Mouse (Mus musculus) heart, postnatal 0 days (tissue): ENCODE results near the gene Ifit3b. TPM values are rescaled to one million over a fixed set of nuclear protein-coding genes. Genes with fewer than 3 reads are reported as not detected.
A peak's percentile ranks its signal among the peaks of the same experiment; 100 is the strongest.

Source experiments
- ATAC-seq: fragments of 200-750 bp; cut with Nextera tagmentation; 2 replicates; pipeline ENCODE4 v1.8.0; 2017; ENCODE audit warnings: low read depth, moderate number of reproducible peaks, moderate library complexity; ENCODE audit not compliant: insufficient read depth
- DNase-seq: peaks from one replicate; pipeline ENCODE4 v3.0.0-alpha.2; 2016; ENCODE audit warnings: low spot score
- H3K27ac ChIP-seq: fragments of 300-500 bp; sonication (generic); 2 replicates; pipeline ENCODE4 v1.5.1; 2014; ENCODE audit warnings: low read depth, mild to moderate bottlenecking
- H3K27me3 ChIP-seq: fragments of 300-500 bp; sonication (generic); 2 replicates; pipeline ENCODE4 v1.6.1; 2014; ENCODE audit warnings: low read length, mixed read lengths; ENCODE audit not compliant: control insufficient read depth, insufficient read depth
- H3K36me3 ChIP-seq: fragments of 300-500 bp; sonication (generic); replicated peaks from 2 replicates; pipeline ENCODE4 v1.6.1; 2014; ENCODE audit warnings: low read length, mixed read lengths; ENCODE audit not compliant: control insufficient read depth, insufficient read depth
- H3K4me1 ChIP-seq: fragments of 300-500 bp; sonication (generic); 2 replicates; pipeline ENCODE4 v1.6.1; 2014; ENCODE audit warnings: antibody characterized with exemption; ENCODE audit not compliant: control insufficient read depth, insufficient read depth
- H3K4me2 ChIP-seq: fragments of 300-500 bp; sonication (generic); 2 replicates; pipeline ENCODE4 v1.6.1; 2014; ENCODE audit warnings: low read depth, mild to moderate bottlenecking, low read length, moderate library complexity
- H3K4me3 ChIP-seq: fragments of 300-500 bp; sonication (generic); 2 replicates; pipeline ENCODE4 v1.5.1; 2014; ENCODE audit warnings: low read depth, low read length
- H3K9ac ChIP-seq: fragments of 300-500 bp; sonication (generic); replicated peaks from 2 replicates; pipeline ENCODE4 v1.6.1; 2014; ENCODE audit warnings: low read depth, low read length, mixed read lengths
- H3K9me3 ChIP-seq: fragments of 300-500 bp; sonication (generic); replicated peaks from 2 replicates; pipeline ENCODE4 v1.6.1; 2016; ENCODE audit warnings: low read length; ENCODE audit not compliant: control insufficient read depth
- CTCF ChIP-seq: IDR thresholded peaks from 2 replicates; pipeline ENCODE4 v1.5.1; 2016; ENCODE audit warnings: antibody characterized with exemption, control low read depth, low read depth
- EP300 ChIP-seq: IDR thresholded peaks from 2 replicates; pipeline ENCODE4 v1.6.1; 2016; ENCODE audit warnings: antibody characterized with exemption, low read depth
- WGBS: fragments of 180-500 bp; shearing (Covaris S2); extraction: QIAGEN DNeasy Blood & Tissue Kit; methylation state at CpG from one replicate; pipeline ENCODE4 v1.1.7; 2014; 5-methylcytosine and 5-hydroxymethylcytosine counted together
- polyA plus RNA-seq: library from polyadenylated mRNA; unstranded; fragments of >200 nt; fragmentation: Nextera tagmentation; extraction: Ambion mirVana; gene quantifications from 2 replicates; pipeline ENCODE4 v1.2.1, GENCODE M21; 2015
- total RNA-seq: library from RNA; depleted of rRNA; stranded (reverse); fragments of >200 nt; gene quantifications from 2 replicates; pipeline ENCODE4 v1.2.3, GENCODE M21; 2014; ENCODE audit warnings: low replicate concordance

The Ifit3b gene
- total and polyA plus RNA-seq, 2 experiments from 2014 or later: 0.57 to 0.72 TPM

DNA sequence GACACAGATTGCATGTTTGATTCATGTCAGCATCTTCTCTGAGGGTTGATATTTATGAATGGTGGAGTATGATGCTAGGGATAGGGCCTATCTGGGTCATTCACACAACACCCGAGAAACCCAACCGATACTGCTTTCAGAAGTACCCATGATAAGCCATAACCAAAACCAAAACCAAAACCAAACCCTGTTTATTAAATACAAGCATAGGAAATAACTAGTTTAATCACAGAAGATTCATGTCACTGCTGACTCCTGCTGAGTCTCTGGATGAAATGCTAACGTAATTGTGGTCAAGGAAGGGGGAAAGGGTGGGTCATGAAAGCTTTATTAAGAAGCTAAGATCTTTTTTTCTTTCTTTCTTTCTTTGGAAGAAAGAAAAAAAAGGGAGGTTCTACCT lies 42.5 kb downstream of the Ifit3b start:
- TF ChIP-seq CTCF (no peak), EP300 (no peak)
- WGBS: 87% methylated on average over 3 of the region's 3 CpGs
- no peak for ATAC-seq

DNA sequence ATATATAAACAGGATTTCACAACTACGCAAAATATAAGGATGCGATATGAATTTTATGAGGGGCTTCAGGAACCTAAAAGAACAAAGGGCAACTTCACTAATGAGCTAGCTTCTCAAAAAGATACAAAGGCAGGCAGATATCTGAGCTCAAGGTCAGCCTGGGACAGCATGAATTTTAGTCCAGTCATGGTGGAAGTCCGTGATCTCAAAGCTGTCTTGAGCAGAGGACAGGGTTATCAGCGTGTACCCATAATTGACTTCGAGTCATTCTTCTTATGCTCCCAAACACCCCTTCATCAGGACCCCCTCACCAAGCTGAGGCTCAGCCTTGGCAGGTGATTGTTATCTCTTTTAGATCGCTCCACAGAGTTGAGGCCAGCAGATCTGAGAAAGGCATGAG lies 43.2 kb downstream of the Ifit3b start:
- no peaks in the 10 kb centered on the region for H3K36me3 ChIP-seq
- no peak overlapping the region for H3K4me2 ChIP-seq
- no peak for DNase-seq
- H3K27me3 ChIP-seq: no peaks in the 10 kb centered on the region
- no peak for ATAC-seq
- H3K9ac ChIP-seq: no peak overlapping the region
- WGBS: 71% methylated on average over 6 of the region's 6 CpGs
- H3K27ac ChIP-seq: no peak overlapping the region
- no peak overlapping the region for H3K4me3 ChIP-seq
- no peak for TF ChIP-seq EP300
- TF ChIP-seq CTCF: no peak
- no peaks in the 10 kb centered on the region for H3K4me1 ChIP-seq
- no peaks in the 10 kb centered on the region for H3K9me3 ChIP-seq

More for the DNA sequence above, 42.5 kb downstream of the Ifit3b start:
- no peaks in the 10 kb centered on the region for H3K9me3 ChIP-seq
- H3K36me3 ChIP-seq: no peaks in the 10 kb centered on the region
- no peak overlapping the region for H3K9ac ChIP-seq
- H3K4me1 ChIP-seq: no peaks in the 10 kb centered on the region
- H3K27ac ChIP-seq: no peak overlapping the region
- no peak overlapping the region for H3K4me2 ChIP-seq
- H3K4me3 ChIP-seq: no peak overlapping the region
- no peak for DNase-seq
- no peaks in the 10 kb centered on the region for H3K27me3 ChIP-seq

DNA sequence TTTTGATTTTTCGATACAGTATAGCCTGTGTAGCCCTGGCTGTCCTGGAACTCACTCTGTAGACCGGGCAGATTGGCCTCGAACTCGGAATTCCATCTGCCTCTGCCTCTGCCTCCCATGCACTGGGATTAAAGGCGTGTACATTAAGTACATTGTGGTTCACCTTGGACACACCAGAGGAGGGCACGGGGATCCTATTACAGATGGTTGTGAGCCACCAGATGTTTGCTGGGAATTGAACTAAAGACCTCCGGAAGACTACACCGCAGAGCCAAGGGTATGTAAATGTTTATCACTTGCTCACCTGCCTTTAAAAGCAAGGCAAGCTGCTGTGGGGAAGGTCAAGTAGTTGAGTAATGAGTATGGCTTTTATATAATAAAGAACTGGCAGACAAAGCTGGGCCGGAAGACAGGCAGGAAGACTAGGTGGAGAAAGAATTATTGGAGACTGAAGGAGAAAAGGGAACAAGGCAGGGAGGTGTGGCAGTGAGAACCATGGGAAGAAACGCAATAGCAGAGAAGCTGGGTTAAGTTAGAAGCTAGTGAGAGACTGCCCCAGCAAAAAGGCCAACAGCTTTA lies 47.5 kb downstream of the Ifit3b start:
- WGBS: 89% methylated on average over 10 of the region's 10 CpGs

DNA sequence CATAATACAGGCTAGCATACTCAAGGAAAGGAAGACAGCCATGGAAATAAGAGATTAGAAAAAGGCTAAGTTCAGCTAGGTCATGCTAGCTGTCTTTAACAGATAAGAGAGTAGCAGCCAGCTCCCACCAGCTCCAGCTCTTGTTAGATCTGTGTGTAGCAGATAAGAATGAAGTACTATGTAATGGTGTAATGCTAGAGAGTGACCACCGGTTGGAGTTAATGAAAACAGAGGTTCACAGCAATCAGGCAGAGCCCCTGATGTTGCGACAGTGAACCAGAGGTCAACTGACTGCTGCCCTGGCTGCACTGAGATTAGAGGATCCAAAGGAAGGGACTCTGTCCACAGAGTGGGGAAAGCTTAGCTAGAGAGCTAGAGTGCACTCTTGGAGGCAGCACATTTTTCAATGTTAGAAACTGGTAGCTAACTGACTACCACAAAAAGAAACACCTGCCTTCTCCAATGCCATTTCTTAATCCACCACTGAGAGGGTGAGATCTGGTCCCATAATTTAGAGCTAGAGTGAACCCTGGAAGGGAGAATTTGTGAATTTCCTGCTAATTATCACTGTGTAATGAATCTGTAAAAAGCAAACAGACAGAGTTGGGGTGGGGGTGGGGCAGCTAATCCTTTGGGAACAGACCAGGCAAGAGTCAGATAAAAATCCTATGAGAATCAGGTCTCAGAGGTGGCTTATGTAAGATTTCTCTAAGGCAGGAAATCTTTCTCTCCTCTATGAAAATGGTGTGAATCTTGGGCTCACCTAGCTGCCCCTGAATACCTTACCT lies 48.9 kb downstream of the Ifit3b start:
- H3K4me1 ChIP-seq: peaks cover 9% of the 10 kb centered on the region; the same call in 1 of the 2 replicates
- no peak overlapping the region for H3K27ac ChIP-seq
- H3K27me3 ChIP-seq: no peaks in the 10 kb centered on the region
- no peak overlapping the region for H3K9ac ChIP-seq
- 13% methylated on average over 2 of the region's 2 CpGs for WGBS
- TF ChIP-seq CTCF: no peak
- no peak for TF ChIP-seq EP300
- ATAC-seq (peak; percentile 60), DNase-seq (no peak)
- no peak overlapping the region for H3K4me2 ChIP-seq
- no peaks in the 10 kb centered on the region for H3K36me3 ChIP-seq
- no peaks in the 10 kb centered on the region for H3K9me3 ChIP-seq
- no peak overlapping the region for H3K4me3 ChIP-seq

More for the DNA sequence above, 47.5 kb downstream of the Ifit3b start:
- Histone ChIP-seq H3K9me3 (no peaks in the 10 kb centered on the region), H3K4me2 (no peak overlapping the region), H3K27ac (no peak overlapping the region), H3K4me3 (no peak overlapping the region), H3K9ac (no peak overlapping the region), H3K27me3 (no peaks in the 10 kb centered on the region), H3K4me1 (0 out of 2 replicates have a peak, but pooled peaks cover 5% of the 10 kb centered on the region), H3K36me3 (no peaks in the 10 kb centered on the region)
- ATAC-seq: no peak
- TF ChIP-seq EP300: no peak
- TF ChIP-seq CTCF: no peak
- no peak for DNase-seq

DNA sequence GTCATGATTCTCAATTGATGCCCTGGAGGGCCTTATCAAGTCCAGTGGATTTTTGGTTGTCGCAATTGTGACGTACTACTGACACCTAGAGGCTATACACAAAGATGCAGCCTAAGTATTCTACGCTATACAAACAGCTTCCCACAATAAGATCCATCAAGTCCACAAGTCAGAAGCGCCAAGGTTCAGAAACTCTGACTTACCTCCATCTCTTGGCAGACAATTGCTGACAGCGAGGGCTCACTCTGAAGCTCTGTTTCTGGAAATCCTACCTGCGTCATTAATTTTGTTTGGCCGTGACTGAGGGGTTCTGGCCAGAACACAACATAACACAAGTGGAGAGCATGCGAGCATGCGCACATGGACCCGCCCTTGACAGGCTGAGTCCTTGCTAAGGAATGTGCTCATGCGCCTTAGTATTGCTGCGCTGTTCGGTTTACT lies 54.3 kb downstream of the Ifit3b start:
- ATAC-seq: peak; percentile 99
- WGBS: 4% methylated on average over 13 of the region's 13 CpGs
- Histone ChIP-seq H3K4me3 (peak overlapping the region; percentile 50), H3K9ac (peak overlapping the region; percentile 17; the same call in 1 of the 2 replicates), H3K27ac (peak overlapping the region; percentile 78), H3K27me3 (no peaks in the 10 kb centered on the region), H3K9me3 (no peaks in the 10 kb centered on the region), H3K4me2 (peak overlapping the region; percentile 68), H3K4me1 (peaks cover 4% of the 10 kb centered on the region; the same call in 1 of the 2 replicates), H3K36me3 (no peaks in the 10 kb centered on the region)
- DNase-seq: peak; percentile 89
- no peak for TF ChIP-seq EP300
- peak; percentile 82 for TF ChIP-seq CTCF
